Mouse (Mus musculus) heart, embryonic 14.5 days (tissue): Measurements from ENCODE around the gene Ttc17. TPM values are rescaled to one million over a fixed set of nuclear protein-coding genes. Genes with fewer than 3 reads are reported as not detected.
"Not testable (repeated sequence)": the region's sequence is repeated elsewhere in the genome, so short reads cannot be mapped to it uniquely, and the experiment has no call there.

Experiments
- ATAC-seq: fragments of 200-750 bp; cut with Nextera tagmentation; 2 replicates; pipeline ENCODE4 v1.8.0; 2017; ENCODE audit warnings: low read depth, moderate TSS enrichment; ENCODE audit not compliant: insufficient number of reproducible peaks, insufficient read depth, low FRiP score
- H3K27ac ChIP-seq, 2 experiments: fragments of 200-500 bp in 1 of 2; fragments of 300-500 bp in 1 of 2; sonication (generic) in 1 of 2; replicated peaks in 1 of 2; 2 replicates each; pipeline ENCODE4 v1.5.1; 2012 to 2014; ENCODE audit warnings: low read depth in 2 of 2, low read length in 2 of 2, control low read depth in 1 of 2, mild to moderate bottlenecking in 1 of 2, mixed read lengths in 1 of 2; ENCODE audit not compliant: control insufficient read depth in 1 of 2, insufficient read depth in 1 of 2
- H3K27me3 ChIP-seq: fragments of 300-500 bp; sonication (generic); 2 replicates; pipeline ENCODE4 v1.6.1; 2014; ENCODE audit warnings: mild to moderate bottlenecking, low read length, control low read depth; ENCODE audit not compliant: control insufficient read depth, insufficient read depth
- H3K36me3 ChIP-seq: fragments of 300-500 bp; sonication (generic); 2 replicates; pipeline ENCODE4 v1.6.1; 2014; ENCODE audit warnings: mild to moderate bottlenecking, control low read depth, low read length, mixed read lengths; ENCODE audit not compliant: control insufficient read depth, insufficient read depth
- H3K4me1 ChIP-seq, 2 experiments: fragments of 200-500 bp in 1 of 2; fragments of 300-500 bp in 1 of 2; sonication (generic) in 1 of 2; 2 replicates each; pipeline ENCODE4 v1.6.1; 2012 to 2014; ENCODE audit warnings: low read length in 2 of 2, control low read depth in 1 of 2, mixed read lengths in 1 of 2; ENCODE audit not compliant: control insufficient read depth in 2 of 2, insufficient read depth in 2 of 2
- H3K4me2 ChIP-seq: fragments of 300-500 bp; sonication (generic); 2 replicates; pipeline ENCODE4 v1.6.1; 2014; ENCODE audit warnings: mild to moderate bottlenecking, low read length
- H3K4me3 ChIP-seq, 2 experiments: fragments of 200-500 bp in 1 of 2; fragments of 300-500 bp in 1 of 2; sonication (generic) in 1 of 2; 2 replicates each; pipeline ENCODE4 v1.5.1; 2012 to 2014; ENCODE audit warnings: low read length in 2 of 2, mild to moderate bottlenecking in 2 of 2, control low read depth in 1 of 2, low read depth in 1 of 2, moderate library complexity in 1 of 2; ENCODE audit not compliant: control insufficient read depth in 1 of 2, insufficient read depth in 1 of 2
- H3K9ac ChIP-seq: fragments of 300-500 bp; sonication (generic); 2 replicates; pipeline ENCODE4 v1.6.1; 2014; ENCODE audit warnings: mild to moderate bottlenecking, low read length
- H3K9me3 ChIP-seq: fragments of 300-500 bp; sonication (generic); 2 replicates; pipeline ENCODE4 v1.6.1; 2016; ENCODE audit warnings: low read length, control low read depth; ENCODE audit not compliant: control insufficient read depth
- WGBS: fragments of 180-500 bp; shearing (Covaris S2); extraction: QIAGEN DNeasy Blood & Tissue Kit; methylation state at CpG from one replicate; pipeline ENCODE4 v1.1.7; 2014; 5-methylcytosine and 5-hydroxymethylcytosine counted together
- polyA plus RNA-seq: library from polyadenylated mRNA; unstranded; fragments of >200 nt; fragmentation: Nextera tagmentation; extraction: Ambion mirVana; gene quantifications from 2 replicates; pipeline ENCODE4 v1.2.1, GENCODE M21; 2014

Gene Ttc17
- polyA plus RNA-seq, 1 experiment from 2014 or later, result 19.0 TPM

GRCm38 (mm10) chr2:94398138-94398970, 8.1 kb downstream of the Ttc17 start:
- no peak overlapping the region for H3K4me2 ChIP-seq
- 43% methylated on average over 8 of the region's 8 CpGs for WGBS
- peak overlapping the region in 1 of 2 experiments; percentile 33; a peak in 1 of 4 replicates for H3K27ac ChIP-seq
- ATAC-seq, result no peak
- no peak overlapping the region for H3K4me3 ChIP-seq
- no peaks in the 10 kb centered on the region for H3K36me3 ChIP-seq
- no peak overlapping the region for H3K9ac ChIP-seq
- peaks cover 9 to 22% of the 10 kb centered on the region in 2 experiments for H3K4me1 ChIP-seq
- no peaks in the 10 kb centered on the region for H3K27me3 ChIP-seq
- no peaks in the 10 kb centered on the region for H3K9me3 ChIP-seq

GRCm38 (mm10) chr2:94397453-94397852, 9.0 kb downstream of the Ttc17 start:
- Histone ChIP-seq H3K4me3 (no peak overlapping the region), H3K4me1 (peaks cover 9 to 22% of the 10 kb centered on the region in 2 experiments), H3K27ac (no peak overlapping the region), H3K9me3 (no peaks in the 10 kb centered on the region), H3K4me2 (no peak overlapping the region), H3K9ac (no peak overlapping the region), H3K36me3 (no peaks in the 10 kb centered on the region), H3K27me3 (no peaks in the 10 kb centered on the region)
- 78% methylated on average over 5 of the region's 5 CpGs for WGBS
- ATAC-seq, result no peak

- 65% methylated on average over 5 of the region's 5 CpGs for WGBS
- no peak for ATAC-seq
These were observed 10.2 kb downstream of the Ttc17 start for GRCm38 (mm10) chr2:94396325-94396724.

GRCm38 (mm10) chr2:94391127-94391526, 15.4 kb downstream of the Ttc17 start:
- not testable (repeated sequence) for H3K9me3 ChIP-seq, H3K27me3 ChIP-seq, H3K4me3 ChIP-seq, H3K9ac ChIP-seq, H3K4me2 ChIP-seq, H3K27ac ChIP-seq, ATAC-seq, H3K36me3 ChIP-seq
- peaks cover 10 to 26% of the 10 kb centered on the region in 2 experiments for H3K4me1 ChIP-seq
- WGBS, result 85% methylated on average over 10 of the region's 12 CpGs

More at GRCm38 (mm10) chr2:94396325-94396724, 10.2 kb downstream of the Ttc17 start:
- no peak overlapping the region for H3K9ac ChIP-seq
- H3K36me3 ChIP-seq, result no peaks in the 10 kb centered on the region
- no peak overlapping the region for H3K27ac ChIP-seq
- H3K9me3 ChIP-seq, result no peaks in the 10 kb centered on the region
- H3K4me1 ChIP-seq, result peaks cover 9 to 22% of the 10 kb centered on the region in 2 experiments
- no peak overlapping the region for H3K4me3 ChIP-seq
- no peaks in the 10 kb centered on the region for H3K27me3 ChIP-seq
- H3K4me2 ChIP-seq, result no peak overlapping the region

GRCm38 (mm10) chr2:94389000-94389399, 17.5 kb downstream of the Ttc17 start:
- Histone ChIP-seq H3K9me3 (no peaks in the 10 kb centered on the region), H3K9ac (no peak overlapping the region), H3K27me3 (no peaks in the 10 kb centered on the region), H3K36me3 (peaks cover 20% of the 10 kb centered on the region), H3K27ac (no peak overlapping the region), H3K4me3 (no peak overlapping the region), H3K4me1 (peaks cover 10 to 21% of the 10 kb centered on the region in 2 experiments), H3K4me2 (no peak overlapping the region)
- WGBS, result 41% methylated on average over 9 of the region's 9 CpGs
- ATAC-seq, result peak; percentile 35; the same call in 1 of the 2 replicates

GRCm38 (mm10) chr2:94387846-94388245, 18.6 kb downstream of the Ttc17 start:
- H3K9ac ChIP-seq, result no peak overlapping the region
- H3K4me2 ChIP-seq, result no peak overlapping the region
- H3K4me1 ChIP-seq, result peaks cover 10 to 21% of the 10 kb centered on the region in 2 experiments
- no peak for ATAC-seq
- no peak overlapping the region for H3K4me3 ChIP-seq
- H3K27ac ChIP-seq, result no peak overlapping the region
- H3K9me3 ChIP-seq, result no peaks in the 10 kb centered on the region
- H3K27me3 ChIP-seq, result no peaks in the 10 kb centered on the region
- peaks cover 30% of the 10 kb centered on the region for H3K36me3 ChIP-seq
- 69% methylated on average over 5 of the region's 5 CpGs for whole genome bisulfite sequencing

- not testable (repeated sequence) for H3K27me3 ChIP-seq, H3K4me2 ChIP-seq, ATAC-seq, H3K9ac ChIP-seq, H3K4me3 ChIP-seq, H3K27ac ChIP-seq, H3K9me3 ChIP-seq
- Histone ChIP-seq H3K4me1 (peaks cover 10 to 20% of the 10 kb centered on the region in 2 experiments), H3K36me3 (peaks cover 51% of the 10 kb centered on the region)
- WGBS, result 93% methylated on average over 10 of the region's 10 CpGs
These were observed 22.0 kb downstream of the Ttc17 start for GRCm38 (mm10) chr2:94384483-94384882.
